Mouse (Mus musculus) forebrain, embryonic 14.5 days (tissue): ENCODE measurements around the gene Mroh2a. TPM values are rescaled to one million over a fixed set of nuclear protein-coding genes. Genes with fewer than 3 reads are reported as not detected.
"Not testable (repeated sequence)": the region's sequence is repeated elsewhere in the genome, so short reads cannot be mapped to it uniquely, and the experiment has no call there.

Source experiments
- ATAC-seq: fragments of 200-750 bp; cut with Nextera tagmentation; 2 replicates; pipeline ENCODE4 v1.8.0; 2017; ENCODE audit warnings: mild to moderate bottlenecking, moderate library complexity
- DNase-seq: peaks from one replicate; pipeline ENCODE4 v3.0.0-alpha.2; 2015; ENCODE audit warnings: low spot score
- H3K27ac ChIP-seq: fragments of 300-500 bp; sonication (generic); 2 replicates; pipeline ENCODE4 v1.5.1; 2014; ENCODE audit warnings: low read depth, mild to moderate bottlenecking, control low read depth, low read length, moderate library complexity
- H3K27me3 ChIP-seq: fragments of 300-500 bp; sonication (generic); replicated peaks from 2 replicates; pipeline ENCODE4 v1.6.1; 2014; ENCODE audit warnings: low read length, control low read depth, mixed read lengths; ENCODE audit not compliant: control insufficient read depth, insufficient read depth
- H3K36me3 ChIP-seq: fragments of 300-500 bp; sonication (generic); 2 replicates; pipeline ENCODE4 v1.6.1; 2014; ENCODE audit warnings: low read length, control low read depth; ENCODE audit not compliant: control insufficient read depth, insufficient read depth
- H3K4me1 ChIP-seq: fragments of 300-500 bp; sonication (generic); 2 replicates; pipeline ENCODE4 v1.6.1; 2014; ENCODE audit warnings: antibody characterized with exemption, low read length, control low read depth; ENCODE audit not compliant: control insufficient read depth, insufficient read depth
- H3K4me2 ChIP-seq: fragments of 300-500 bp; sonication (generic); 2 replicates; pipeline ENCODE4 v1.6.1; 2014; ENCODE audit warnings: mild to moderate bottlenecking, control low read depth, low read length
- H3K4me3 ChIP-seq: fragments of 300-500 bp; sonication (generic); 2 replicates; pipeline ENCODE4 v1.5.1; 2014; ENCODE audit warnings: low read depth, low read length, control low read depth
- H3K9ac ChIP-seq: fragments of 300-500 bp; sonication (generic); 2 replicates; pipeline ENCODE4 v1.6.1; 2014; ENCODE audit warnings: mild to moderate bottlenecking, low read length, control low read depth, moderate library complexity
- H3K9me3 ChIP-seq: fragments of 300-500 bp; sonication (generic); replicated peaks from 2 replicates; pipeline ENCODE4 v1.6.1; 2016; ENCODE audit warnings: low read length, control low read depth, mixed read lengths; ENCODE audit not compliant: control insufficient read depth
- WGBS: fragments of 180-500 bp; shearing (Covaris S2); extraction: QIAGEN DNeasy Blood & Tissue Kit; methylation state at CpG from one replicate; pipeline ENCODE4 v1.1.7; 2014; 5-methylcytosine and 5-hydroxymethylcytosine counted together
- polyA plus RNA-seq: library from polyadenylated mRNA; unstranded; fragments of >200 nt; fragmentation: Nextera tagmentation; extraction: Ambion mirVana; gene quantifications from 2 replicates; pipeline ENCODE4 v1.2.1, GENCODE M21; 2014

Gene Mroh2a
- polyA plus RNA-seq, 1 experiment from 2014 or later, result 1.7 TPM

DNA sequence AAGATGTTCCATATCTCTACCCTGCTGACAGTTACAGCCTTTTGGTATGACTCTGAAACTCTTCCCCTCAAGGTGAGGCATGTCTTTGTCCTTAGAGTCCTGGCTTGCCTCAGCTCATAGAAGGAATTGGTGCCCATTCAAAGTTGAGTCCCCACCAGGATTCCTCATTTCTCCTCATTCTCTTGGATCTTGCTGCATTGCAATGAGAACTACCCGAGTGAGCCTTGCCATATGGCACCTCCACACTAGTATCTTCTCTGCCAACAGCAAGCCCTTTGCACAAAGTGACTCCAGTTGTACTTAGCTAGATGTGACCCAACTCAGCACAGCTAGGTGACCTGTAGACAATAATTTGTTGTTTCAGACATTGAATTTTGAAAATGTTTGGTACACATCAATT is 3.2 kb upstream of the Mroh2a start:
- peaks cover 38% of the 10 kb centered on the region for H3K9me3 ChIP-seq
- ATAC-seq, result no peak
- no peaks in the 10 kb centered on the region for H3K36me3 ChIP-seq
- WGBS, result 55% methylated on average over 1 of the region's 1 CpGs
- H3K27ac ChIP-seq, result no peak overlapping the region
- H3K4me1 ChIP-seq, result no peaks in the 10 kb centered on the region
- no peaks in the 10 kb centered on the region for H3K27me3 ChIP-seq
- H3K4me2 ChIP-seq, result no peak overlapping the region
- no peak for DNase-seq
- no peak overlapping the region for H3K4me3 ChIP-seq
- H3K9ac ChIP-seq, result no peak overlapping the region

DNA sequence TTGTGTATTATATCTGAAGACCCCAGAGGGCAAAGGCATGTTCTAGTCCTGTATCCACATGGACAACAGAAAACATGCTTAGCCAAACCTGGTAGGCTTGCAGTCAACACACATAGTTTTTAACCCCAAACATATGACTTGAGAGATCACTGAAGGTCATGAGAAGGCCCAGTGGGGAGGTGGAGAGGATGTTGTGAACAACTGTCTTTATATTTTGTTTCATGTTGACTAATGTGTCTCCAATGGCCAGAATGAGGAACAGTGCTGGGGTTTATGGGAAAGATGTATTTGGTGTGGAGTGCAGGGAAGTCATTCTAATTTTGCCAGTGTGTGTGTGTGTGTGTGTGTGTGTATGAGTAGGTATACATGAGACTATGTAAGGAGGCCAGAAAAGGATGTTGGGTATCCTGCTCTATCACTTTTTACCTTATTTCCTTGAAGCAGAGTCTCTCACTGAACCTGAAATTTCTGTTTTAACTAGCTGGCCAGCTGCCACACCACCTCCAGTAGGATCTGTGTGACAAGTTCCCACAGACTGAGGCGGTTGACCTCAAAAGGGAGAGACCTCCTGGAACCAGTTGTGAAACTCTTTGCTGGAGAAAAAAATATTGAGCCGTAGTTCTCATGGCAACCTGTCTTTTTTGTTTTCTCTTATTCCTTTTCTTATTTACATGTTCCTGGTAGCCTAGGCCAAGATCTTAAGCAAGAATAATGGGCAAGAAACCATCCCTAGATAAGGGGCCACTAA is 2.6 kb upstream of the Mroh2a start:
- no peak overlapping the region for H3K9ac ChIP-seq
- ATAC-seq (no peak), DNase-seq (no peak)
- peaks cover 44% of the 10 kb centered on the region for H3K9me3 ChIP-seq
- H3K4me2 ChIP-seq, result no peak overlapping the region
- 68% methylated on average over 2 of the region's 2 CpGs for WGBS
- no peak overlapping the region for H3K4me3 ChIP-seq
- no peak overlapping the region for H3K27ac ChIP-seq
- H3K27me3 ChIP-seq, result no peaks in the 10 kb centered on the region
- H3K36me3 ChIP-seq, result no peaks in the 10 kb centered on the region
- no peaks in the 10 kb centered on the region for H3K4me1 ChIP-seq

DNA sequence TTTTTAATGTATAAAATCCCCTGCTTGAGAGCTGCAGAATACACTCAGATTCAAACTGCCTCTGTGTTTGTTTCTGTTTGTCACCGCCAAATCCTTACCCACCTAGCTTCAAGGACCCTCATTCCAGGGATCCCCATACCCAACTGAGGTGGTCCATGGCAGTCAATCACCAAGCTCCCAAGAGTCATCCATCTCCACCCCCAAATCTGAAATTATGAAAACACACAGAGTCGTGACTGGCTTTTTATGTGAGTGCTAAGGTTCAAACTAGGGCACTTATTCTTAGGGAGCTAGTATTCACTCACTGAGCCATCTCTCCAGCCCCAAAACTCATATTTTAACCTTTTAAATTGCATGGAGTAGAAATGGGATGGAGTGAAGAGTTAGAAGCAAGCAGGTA is 1.5 kb upstream of the Mroh2a start:
- not testable (repeated sequence) for H3K36me3 ChIP-seq, DNase-seq, H3K27me3 ChIP-seq, H3K4me1 ChIP-seq, H3K4me2 ChIP-seq, H3K27ac ChIP-seq, ATAC-seq, H3K9ac ChIP-seq, H3K4me3 ChIP-seq
- 44% methylated on average over 2 of the region's 2 CpGs for WGBS
- peaks cover 55% of the 10 kb centered on the region for H3K9me3 ChIP-seq

DNA sequence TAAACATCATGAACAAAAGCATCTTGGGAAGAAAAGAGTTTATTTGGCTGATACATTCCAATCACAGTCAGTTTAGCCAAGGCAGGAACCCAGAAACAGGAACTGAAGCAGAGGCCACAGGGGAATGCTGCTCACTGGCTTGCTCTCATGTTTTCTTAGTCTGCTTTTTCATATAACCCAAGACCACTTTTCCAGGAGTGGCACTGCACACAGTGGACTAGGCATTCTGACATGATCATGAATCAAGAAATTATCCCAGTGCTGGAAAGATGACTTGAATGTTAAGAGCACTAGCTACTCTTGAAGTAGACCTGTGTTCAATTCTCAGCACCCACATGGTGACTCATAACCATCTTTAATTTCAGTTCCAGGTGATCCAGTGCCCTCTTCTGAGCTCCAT is 1.0 kb upstream of the Mroh2a start:
- ATAC-seq (no peak), DNase-seq (no peak)
- Histone ChIP-seq H3K4me2 (no peak overlapping the region), H3K4me1 (no peaks in the 10 kb centered on the region), H3K9me3 (peaks cover 59% of the 10 kb centered on the region), H3K36me3 (no peaks in the 10 kb centered on the region), H3K27ac (no peak overlapping the region), H3K4me3 (no peak overlapping the region), H3K9ac (no peak overlapping the region), H3K27me3 (no peaks in the 10 kb centered on the region)

DNA sequence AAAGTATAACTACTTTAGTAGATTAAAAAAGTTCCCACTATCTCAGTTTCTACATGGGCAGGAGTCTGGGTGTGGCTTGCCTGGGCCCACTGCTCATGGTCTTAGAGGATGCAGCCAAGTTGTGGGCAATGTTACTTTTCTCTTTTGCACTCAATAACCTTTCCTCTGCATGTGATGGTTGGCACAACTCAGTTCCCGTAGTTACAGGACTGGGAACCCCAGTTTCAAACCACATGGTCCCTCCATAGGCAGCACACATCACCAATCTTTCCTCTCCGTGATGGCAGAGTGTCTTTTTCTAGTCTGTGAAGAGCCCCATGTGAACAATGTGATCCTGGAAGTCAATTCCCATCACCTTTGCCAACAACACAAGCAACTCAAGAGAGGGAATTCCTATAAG is 696 bp downstream of the Mroh2a start:
- H3K36me3 ChIP-seq, result no peaks in the 10 kb centered on the region
- no peaks in the 10 kb centered on the region for H3K4me1 ChIP-seq
- H3K9me3 ChIP-seq, result peaks cover 72% of the 10 kb centered on the region
- no peak for DNase-seq
- no peak overlapping the region for H3K27ac ChIP-seq
- no peak overlapping the region for H3K4me3 ChIP-seq
- no peak for ATAC-seq
- H3K27me3 ChIP-seq, result no peaks in the 10 kb centered on the region
- H3K9ac ChIP-seq, result no peak overlapping the region
- no peak overlapping the region for H3K4me2 ChIP-seq
- 59% methylated on average over 2 of the region's 2 CpGs for WGBS

DNA sequence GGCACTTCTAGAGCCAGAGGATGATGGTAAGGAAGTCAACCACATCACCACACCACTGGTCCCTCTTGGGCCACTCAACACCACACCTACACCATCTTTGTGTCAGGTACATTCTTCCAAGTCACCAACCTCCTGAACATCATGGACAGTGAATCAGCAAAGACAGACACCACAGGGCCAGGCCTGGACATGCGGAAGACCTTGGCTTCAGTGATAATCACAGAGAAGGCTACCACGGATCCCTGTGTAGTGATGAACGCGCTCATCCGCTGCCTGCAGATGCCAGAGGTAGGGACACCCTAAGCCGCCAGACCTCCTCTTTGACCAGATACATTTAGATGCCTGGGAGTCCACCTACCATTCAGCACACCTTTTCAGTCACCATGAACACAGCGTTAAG is 1.3 kb downstream of the Mroh2a start:
- H3K27me3 ChIP-seq, result no peaks in the 10 kb centered on the region
- no peak overlapping the region for H3K4me3 ChIP-seq
- no peak for DNase-seq
- no peak overlapping the region for H3K9ac ChIP-seq
- 69% methylated on average over 7 of the region's 7 CpGs for WGBS
- peaks cover 79% of the 10 kb centered on the region for H3K9me3 ChIP-seq
- no peak for ATAC-seq
- no peaks in the 10 kb centered on the region for H3K36me3 ChIP-seq
- no peaks in the 10 kb centered on the region for H3K4me1 ChIP-seq
- H3K27ac ChIP-seq, result no peak overlapping the region
- no peak overlapping the region for H3K4me2 ChIP-seq

DNA sequence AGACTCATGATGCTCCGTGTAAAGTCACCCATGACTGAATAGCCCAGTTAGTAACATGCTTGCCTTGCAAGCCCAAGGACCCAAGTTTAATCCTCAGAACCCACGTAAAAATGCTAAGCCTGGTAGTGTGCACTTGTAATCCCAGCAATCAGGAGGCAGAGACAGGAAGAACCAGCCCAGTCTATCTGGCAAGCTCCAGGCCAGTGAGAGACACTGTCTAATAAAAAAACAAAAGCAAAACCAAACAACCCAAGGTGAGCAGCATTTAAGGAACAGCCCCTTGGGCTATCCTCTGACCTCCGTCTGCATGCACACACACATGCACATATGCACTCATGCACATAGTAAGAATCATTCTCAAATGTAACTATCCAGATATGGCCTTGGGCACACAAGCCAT is 2.8 kb downstream of the Mroh2a start:
- Histone ChIP-seq H3K4me3 (no peak overlapping the region), H3K27me3 (no peaks in the 10 kb centered on the region), H3K27ac (no peak overlapping the region), H3K9ac (no peak overlapping the region), H3K4me1 (no peaks in the 10 kb centered on the region), H3K36me3 (no peaks in the 10 kb centered on the region), H3K4me2 (no peak overlapping the region), H3K9me3 (peaks cover 93% of the 10 kb centered on the region)
- WGBS, result 82% methylated on average over 3 of the region's 3 CpGs
- DNase-seq, result no peak
- no peak for ATAC-seq

DNA sequence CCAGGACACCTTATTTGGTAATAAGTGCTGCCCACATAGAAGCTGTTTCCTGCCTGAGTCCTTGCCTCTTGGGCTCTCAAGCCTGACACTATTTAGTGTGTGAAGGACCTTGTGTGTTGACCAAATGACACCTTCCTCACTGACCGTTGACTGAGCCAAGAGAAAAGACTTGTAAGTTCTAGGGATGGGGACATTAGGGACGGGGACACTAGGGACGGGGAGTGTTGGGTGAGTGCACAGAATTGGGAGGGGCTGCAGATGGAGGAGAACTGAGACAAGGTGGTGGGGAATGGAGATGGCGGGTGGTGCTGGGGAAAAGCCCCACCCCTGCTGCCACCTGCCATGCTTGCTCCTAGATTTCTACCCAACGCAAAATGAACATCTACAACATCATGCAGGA is 3.2 kb downstream of the Mroh2a start:
- Histone ChIP-seq H3K27ac (no peak overlapping the region), H3K9me3 (peaks cover 97% of the 10 kb centered on the region), H3K9ac (no peak overlapping the region), H3K36me3 (no peaks in the 10 kb centered on the region), H3K4me3 (no peak overlapping the region), H3K4me1 (no peaks in the 10 kb centered on the region), H3K27me3 (no peaks in the 10 kb centered on the region), H3K4me2 (no peak overlapping the region)
- ATAC-seq (no peak), DNase-seq (no peak)
- WGBS, result 86% methylated on average over 5 of the region's 5 CpGs

DNA sequence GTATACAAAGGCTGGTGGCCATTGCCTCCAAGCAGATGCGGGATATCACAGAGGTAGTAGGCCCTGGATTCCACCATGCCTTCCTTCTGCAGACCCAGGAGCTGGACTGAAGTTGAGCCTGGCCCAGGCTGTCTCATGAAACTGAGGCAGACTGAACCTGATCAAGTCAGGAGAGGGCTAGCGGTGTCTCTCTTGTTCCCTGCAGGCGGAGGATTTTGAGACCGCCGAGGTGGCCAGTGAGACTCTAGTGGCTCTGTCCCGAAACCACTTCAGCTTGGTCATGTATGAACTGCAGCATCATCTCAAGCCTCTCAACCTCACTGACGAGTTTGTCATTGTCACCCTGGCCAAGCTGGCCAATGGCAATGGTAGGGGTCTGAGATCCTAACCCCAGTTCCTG is 3.6 kb downstream of the Mroh2a start:
- H3K9ac ChIP-seq, result no peak overlapping the region
- no peak overlapping the region for H3K27ac ChIP-seq
- peaks cover 100% of the 10 kb centered on the region for H3K9me3 ChIP-seq
- H3K4me1 ChIP-seq, result no peaks in the 10 kb centered on the region
- H3K4me3 ChIP-seq, result no peak overlapping the region
- no peaks in the 10 kb centered on the region for H3K27me3 ChIP-seq
- DNase-seq (no peak), ATAC-seq (no peak)
- H3K4me2 ChIP-seq, result no peak overlapping the region
- H3K36me3 ChIP-seq, result no peaks in the 10 kb centered on the region
- WGBS, result 73% methylated on average over 7 of the region's 7 CpGs
